Mouse (Mus musculus): ENCODE results near the gene Cox15.

Cox15 gene

GRCm38 (mm10) chr19:43752489-43753225, at the start of gene Cox15, which contains the start of gene Cutc:
Cox15 (minus strand) TSS chr19:43753000.
Cutc (plus strand) TSS chr19:43752996.
- DNase-seq (ENCODE audit: low spot score): peak; percentile 93

- DNase-seq (ENCODE audit: low spot score): no peak
Observed at GRCm38 (mm10) chr19:43801427-43802051, 48.7 kb upstream of the Cox15 start.

GRCm38 (mm10) chr19:43797216-43797615, 44.4 kb upstream of the Cox15 start:
- no peak for DNase-seq (ENCODE audit: low spot score)

- no peak for DNase-seq (ENCODE audit: low spot score)
Observed at GRCm38 (mm10) chr19:43795511-43795910, 42.7 kb upstream of the Cox15 start.

GRCm38 (mm10) chr19:43793951-43794350, 41.2 kb upstream of the Cox15 start:
- no peak for DNase-seq (ENCODE audit: low spot score)

- no peak for DNase-seq (ENCODE audit: low spot score)
Observed at GRCm38 (mm10) chr19:43792537-43792936, 39.7 kb upstream of the Cox15 start.

- DNase-seq (ENCODE audit: low spot score): no peak
Observed at GRCm38 (mm10) chr19:43789817-43790216, 37.0 kb upstream of the Cox15 start.

GRCm38 (mm10) chr19:43786249-43787026, 33.6 kb upstream of the Cox15 start:
- DNase-seq (ENCODE audit: low spot score): peak; percentile 44

- no peak for DNase-seq (ENCODE audit: low spot score)
Observed at GRCm38 (mm10) chr19:43784761-43785160, 32.0 kb upstream of the Cox15 start.

GRCm38 (mm10) chr19:43781980-43782379, 29.2 kb upstream of the Cox15 start, which contains the start of gene Abcc2:
Abcc2 (plus strand) TSS chr19:43782192.
- DNase-seq (ENCODE audit: low spot score): peak; percentile 81

- DNase-seq (ENCODE audit: low spot score): no peak
Observed at GRCm38 (mm10) chr19:43780391-43780790, 27.6 kb upstream of the Cox15 start.

- no peak for DNase-seq (ENCODE audit: low spot score)
Observed at GRCm38 (mm10) chr19:43777308-43777707, 24.5 kb upstream of the Cox15 start.

GRCm38 (mm10) chr19:43776561-43776960, 23.8 kb upstream of the Cox15 start:
- DNase-seq (ENCODE audit: low spot score): no peak

- peak; percentile 84 for DNase-seq (ENCODE audit: low spot score)
Observed at GRCm38 (mm10) chr19:43775433-43775832, 22.6 kb upstream of the Cox15 start.

GRCm38 (mm10) chr19:43772311-43772710, 19.5 kb upstream of the Cox15 start:
- DNase-seq (ENCODE audit: low spot score): no peak

- DNase-seq (ENCODE audit: low spot score): no peak
Observed at GRCm38 (mm10) chr19:43771499-43771969, 18.7 kb upstream of the Cox15 start.

GRCm38 (mm10) chr19:43770584-43770983, 17.8 kb upstream of the Cox15 start:
- DNase-seq (ENCODE audit: low spot score): no peak

GRCm38 (mm10) chr19:43769366-43769960, 16.7 kb upstream of the Cox15 start:
- no peak for DNase-seq (ENCODE audit: low spot score)

- peak; percentile 57 for DNase-seq (ENCODE audit: low spot score)
Observed at GRCm38 (mm10) chr19:43767549-43768322, 14.9 kb upstream of the Cox15 start.

- no peak for DNase-seq (ENCODE audit: low spot score)
Observed at GRCm38 (mm10) chr19:43766451-43766850, 13.7 kb upstream of the Cox15 start.

GRCm38 (mm10) chr19:43762410-43762809, 9.6 kb upstream of the Cox15 start:
- DNase-seq (ENCODE audit: low spot score): no peak
